Mouse (Mus musculus): ENCODE results near the gene Srl. TPM values are rescaled to one million over a fixed set of nuclear protein-coding genes. Genes with fewer than 3 reads are reported as not detected.

Srl gene
- total and polyA plus RNA-seq, 3 experiments, result 44.6 to 88.8 (median 71.3) TPM

- H3K4me2 ChIP-seq (ENCODE audit: insufficient read depth, low read depth, poor library complexity, severe bottlenecking), result peak overlapping the region; percentile 85
- peaks cover 0 to 4% of the 10 kb centered on the region in 2 experiments for H3K36me3 ChIP-seq (replicated peaks in 1 of 2; ENCODE audit: control insufficient read depth in 1 of 2, insufficient read depth in 1 of 2, low read length in 1 of 2)
- peak overlapping the region in 1 of 3 experiments; percentile 14 for H3K4me3 ChIP-seq (replicated peaks in 1 of 3; ENCODE audit: low read depth in 2 of 3, low read length in 2 of 3, poor library complexity in 1 of 3)
- dilution Hi-C loops (cut with MboI; ENCODE audit: extremely low pct_ligation_motif_present, extremely low pct_unique_long_range_greater_than_20kb, low sequenced_read_pairs) (no loop called here), in situ Hi-C loops (cut with MboI; ENCODE audit: low pct_ligation_motif_present, low pct_unique_long_range_greater_than_20kb, low sequenced_read_pairs) (loop anchor here (5.0 kb wide), 1 partner anchor 165 kb away; no protein-coding TSS in a partner anchor)
- H3K4me1 ChIP-seq (ENCODE audit: control insufficient read depth in 1 of 2, insufficient read depth in 2 of 2), result peaks cover 20 to 57% of the 10 kb centered on the region in 2 experiments
- peak overlapping the region; percentile 51 for H3K27ac ChIP-seq (ENCODE audit: insufficient read depth, low read depth)
- no peaks in the 10 kb centered on the region for H3K79me2 ChIP-seq (replicated peaks; ENCODE audit: control insufficient read depth, extremely low read depth, insufficient read depth, poor library complexity, severe bottlenecking)
- no peaks in the 10 kb centered on the region for H3K27me3 ChIP-seq (replicated peaks)
- DNase-seq (ENCODE audit: extremely low read depth), result no peak
- no peaks in the 10 kb centered on the region for H3K9me3 ChIP-seq (replicated peaks; ENCODE audit: low read length)
- H3K9ac ChIP-seq (ENCODE audit: insufficient read depth, low read depth), result peak overlapping the region; percentile 27; the same call in 1 of the 2 replicates
- TF ChIP-seq PAX5 (IDR thresholded peaks at IDR 0.05; ENCODE audit: low read length), result no peak
- TF ChIP-seq TCF12 (IDR thresholded peaks at IDR 0.05; ENCODE audit: low read depth, low read length), result no peak
Observed at GRCm38 (mm10) chr16:4472687-4473086, 68.9 kb downstream of the Srl start.

- Histone ChIP-seq H3K9ac (ENCODE audit: insufficient read depth, low read depth) (peak overlapping the region; percentile 39), H3K9me3 (replicated peaks; ENCODE audit: low read length) (no peaks in the 10 kb centered on the region), H3K4me2 (ENCODE audit: insufficient read depth, low read depth, poor library complexity, severe bottlenecking) (peak overlapping the region; percentile 59), H3K4me3 (replicated peaks in 1 of 3; ENCODE audit: low read depth in 2 of 3, low read length in 2 of 3, poor library complexity in 1 of 3) (no peak overlapping the region), H3K79me2 (replicated peaks; ENCODE audit: control insufficient read depth, extremely low read depth, insufficient read depth, poor library complexity, severe bottlenecking) (no peaks in the 10 kb centered on the region), H3K27ac (ENCODE audit: insufficient read depth, low read depth) (peak overlapping the region; percentile 77), H3K4me1 (ENCODE audit: control insufficient read depth in 1 of 2, insufficient read depth in 2 of 2) (peaks cover 16 to 53% of the 10 kb centered on the region in 2 experiments), H3K36me3 (replicated peaks in 1 of 2; ENCODE audit: control insufficient read depth in 1 of 2, insufficient read depth in 1 of 2, low read length in 1 of 2) (no peaks in the 10 kb centered on the region), H3K27me3 (replicated peaks) (no peaks in the 10 kb centered on the region)
- in situ Hi-C loops (cut with MboI; ENCODE audit: low pct_ligation_motif_present, low pct_unique_long_range_greater_than_20kb, low sequenced_read_pairs), result loop anchor here (5.0 kb wide), 2 partner anchors 37 to 162 kb away; no protein-coding TSS in a partner anchor
- peak; percentile 96 for DNase-seq (ENCODE audit: extremely low read depth)
- dilution Hi-C loops (cut with MboI; ENCODE audit: extremely low pct_ligation_motif_present, extremely low pct_unique_long_range_greater_than_20kb, low sequenced_read_pairs), result no loop called here
- TF ChIP-seq MAX (IDR thresholded peaks at IDR 0.05; ENCODE audit: low read length) (0 out of 2 replicates have a peak, but pooled peaks have one; percentile 1), NRF1 (IDR thresholded peaks at IDR 0.05; ENCODE audit: low read depth, low read length) (no peak), RAD21 (IDR thresholded peaks at IDR 0.05; ENCODE audit: low read depth, low read length) (peak; percentile 35), MAZ (IDR thresholded peaks at IDR 0.05; ENCODE audit: low read depth, low read length) (no peak; the same call in 1 of the 2 replicates), ZNF384 (IDR thresholded peaks at IDR 0.05; ENCODE audit: low read depth, low read length) (peak; percentile 90), POLR2A (IDR thresholded peaks at IDR 0.05; ENCODE audit: low read depth, low read length) (peak; percentile 61), MXI1 (IDR thresholded peaks at IDR 0.05; ENCODE audit: low read depth, low read length) (peak; percentile 47; the same call in 1 of the 2 replicates), TCF12 (IDR thresholded peaks at IDR 0.05; ENCODE audit: low read depth, low read length) (no peak; the same call in 1 of the 2 replicates), SIN3A (IDR thresholded peaks at IDR 0.05; ENCODE audit: low read length) (no peak; the same call in none of the 2 replicates), E2F4 (IDR thresholded peaks at IDR 0.05; ENCODE audit: insufficient replicate concordance, low read depth, low read length) (no peak), ETS1 (conservative IDR thresholded peaks at IDR 0.05; ENCODE audit: low read depth, low read length) (peak; percentile 83), MYC (IDR thresholded peaks at IDR 0.05; ENCODE audit: low read depth, low read length) (peak; percentile 28; the same call in 1 of the 2 replicates), IRF4 (IDR thresholded peaks at IDR 0.05; ENCODE audit: low read depth, low read length) (peak; percentile 93), CHD2 (IDR thresholded peaks at IDR 0.05; ENCODE audit: low read length) (no peak), USF1 (IDR thresholded peaks at IDR 0.05; ENCODE audit: low read depth, low read length) (no peak), GABPA (IDR thresholded peaks at IDR 0.05; ENCODE audit: insufficient replicate concordance, low read depth, low read length) (no peak), CHD1 (IDR thresholded peaks at IDR 0.05; ENCODE audit: low read depth, low read length) (0 out of 2 replicates have a peak, but pooled peaks have one; percentile 68), PAX5 (IDR thresholded peaks at IDR 0.05; ENCODE audit: low read length) (no peak), JUN (IDR thresholded peaks at IDR 0.05; ENCODE audit: insufficient read depth, low read depth, low read length) (peak; percentile 52; the same call in 1 of the 2 replicates), ZC3H11A (IDR thresholded peaks at IDR 0.05; ENCODE audit: low read depth, low read length) (no peak; the same call in 1 of the 2 replicates), POLR2AphosphoS2 (IDR thresholded peaks at IDR 0.05; ENCODE audit: low read depth, low read length) (no peak), USF2 (conservative IDR thresholded peaks at IDR 0.05; ENCODE audit: low read depth, low read length) (no peak), ZKSCAN1 (IDR thresholded peaks at IDR 0.05; ENCODE audit: borderline replicate concordance, low read depth, low read length) (no peak), RCOR1 (conservative IDR thresholded peaks at IDR 0.05; ENCODE audit: low read depth, low read length) (peak; percentile 24; the same call in 1 of the 2 replicates), CTCF (conservative IDR thresholded peaks at IDR 0.05 in 1 of 2, IDR thresholded peaks at IDR 0.05 in 1 of 2; ENCODE audit: low read depth in 2 of 2, low read length in 2 of 2) (peak; percentile 35 to 67; a peak in 3 of 4 replicates), MEF2A (IDR thresholded peaks at IDR 0.05; ENCODE audit: borderline replicate concordance, low read depth, low read length) (no peak; the same call in 1 of the 2 replicates), BHLHE40 (IDR thresholded peaks at IDR 0.05; ENCODE audit: low read depth, low read length) (peak; percentile 76), UBTF (IDR thresholded peaks at IDR 0.05; ENCODE audit: low read depth, low read length) (no peak), SMC3 (IDR thresholded peaks at IDR 0.05; ENCODE audit: low read depth, low read length) (peak; percentile 67), JUND (conservative IDR thresholded peaks at IDR 0.05; ENCODE audit: low read depth, low read length) (no peak; the same call in 1 of the 2 replicates)
Observed at GRCm38 (mm10) chr16:4469599-4470352, 71.8 kb downstream of the Srl start.
